In the genomic region with DNA sequence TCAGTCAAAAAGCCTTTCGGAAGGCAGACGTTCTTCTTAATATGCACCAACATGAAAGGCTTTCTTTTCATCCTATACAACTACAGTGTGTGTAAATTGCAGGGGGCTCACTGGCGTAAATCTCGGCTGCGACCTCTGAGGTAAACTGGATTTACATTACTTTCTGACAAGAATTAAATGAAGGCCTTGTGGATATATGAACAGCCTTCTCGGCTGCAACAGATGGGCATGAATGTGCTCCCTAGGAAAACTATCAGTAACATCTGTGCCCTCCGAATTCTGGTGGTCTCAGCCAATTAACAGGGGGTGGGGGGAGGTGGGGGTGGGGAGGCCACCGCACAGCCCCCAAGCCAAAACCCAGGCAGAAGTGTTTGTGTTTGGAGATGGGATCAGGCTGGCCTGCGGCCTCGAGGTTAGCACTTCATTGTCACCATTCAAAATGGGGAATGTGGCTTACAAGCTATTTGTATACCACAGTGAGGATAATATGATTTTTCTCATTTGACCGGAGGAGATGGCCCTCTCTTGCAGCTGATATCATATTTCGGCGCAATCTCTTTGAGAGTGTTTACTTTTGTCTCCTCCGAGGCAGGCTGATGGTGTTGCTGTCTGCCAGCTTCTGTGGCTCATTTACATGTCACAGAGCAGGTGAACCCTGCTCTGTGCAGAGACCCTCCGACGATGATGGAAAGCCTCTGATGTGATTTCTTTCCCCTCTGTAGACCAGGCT, we compare ENCODE assay signal across 15 mouse cellular contexts. TPM values are rescaled to one million over a fixed set of nuclear protein-coding genes. Genes with fewer than 3 reads are reported as not detected.
A peak's percentile ranks its signal among the peaks of the same experiment; 100 is the strongest.
DNase-seq lines count a peak whose midpoint lies in the region; ATAC-seq and TF ChIP-seq lines count a peak whose summit lies in the region.
"Had no signal": no experiment of that assay in that cellular context is flagged by ENCODE, and none has a peak within 500 bp of the region (broad histone marks: within the 10 kb centered on the region; RNA-seq: fewer than 3 reads in every experiment).

No protein-coding gene starts in this region.

- H3K4me2 ChIP-seq in limb, embryonic 13.5 days (replicated peaks): no peak overlapping the region
- H3K4me2 ChIP-seq in forebrain, embryonic 15.5 days (replicated peaks): 0 out of 2 replicates have a peak overlapping the region, but pooled peaks have one; percentile 2
- H3K4me2 ChIP-seq in midbrain, embryonic 12.5 days (replicated peaks): peak overlapping the region; percentile 27
- H3K4me2 ChIP-seq: limb, embryonic 12.5 days; lung, embryonic 15.5 days had no signal

- TF ChIP-seq POLR2A in thymus, adult 2 months (IDR thresholded peaks at IDR 0.05; ENCODE audit: control insufficient read depth, extremely low read depth, insufficient read depth, low read length, poor library complexity): no peak

- no peak overlapping the region for H3K27ac ChIP-seq in limb, embryonic 13.5 days
- H3K27ac ChIP-seq in limb, embryonic 10.5 days: no peak overlapping the region
- H3K27ac ChIP-seq in forebrain, embryonic 15.5 days (replicated peaks): peak overlapping the region; percentile 80
- H3K27ac ChIP-seq in midbrain, embryonic 12.5 days (replicated peaks): peak overlapping the region; percentile 68
- no peak overlapping the region for H3K27ac ChIP-seq in thymus, adult 2 months (ENCODE audit: control insufficient read depth, insufficient read depth, low read length)
- H3K27ac ChIP-seq: limb, embryonic 12.5 days; lung, embryonic 15.5 days had no signal

- ATAC-seq in limb, embryonic 13.5 days (ENCODE audit: low FRiP score, low read depth): no peak
- peak; percentile 30 for ATAC-seq in forebrain, embryonic 15.5 days (replicated peaks)
- ATAC-seq in midbrain, embryonic 12.5 days (ENCODE audit: low FRiP score, low read depth): peak; percentile 28

- H3K27me3 ChIP-seq in limb, embryonic 13.5 days: peaks cover 70% of the 10 kb centered on the region
- peaks cover 74% of the 10 kb centered on the region for H3K27me3 ChIP-seq in limb, embryonic 10.5 days (ENCODE audit: low read depth, poor library complexity, severe bottlenecking)
- H3K27me3 ChIP-seq in forebrain, embryonic 15.5 days: peaks cover 9% of the 10 kb centered on the region; the same call in 1 of the 2 replicates
- peaks cover 63% of the 10 kb centered on the region for H3K27me3 ChIP-seq in midbrain, embryonic 12.5 days
- H3K27me3 ChIP-seq in thymus, adult 2 months (ENCODE audit: control insufficient read depth, insufficient read depth, low read length): no peaks in the 10 kb centered on the region

- peaks cover 7% of the 10 kb centered on the region; the same call in 1 of the 2 replicates for H3K4me1 ChIP-seq in limb, embryonic 13.5 days
- peaks cover 30% of the 10 kb centered on the region for H3K4me1 ChIP-seq in limb, embryonic 10.5 days
- H3K4me1 ChIP-seq in forebrain, embryonic 15.5 days: peaks cover 43% of the 10 kb centered on the region
- peaks cover 57% of the 10 kb centered on the region for H3K4me1 ChIP-seq in midbrain, embryonic 12.5 days
- 0 out of 2 replicates have a peak, but pooled peaks cover 4% of the 10 kb centered on the region for H3K4me1 ChIP-seq in thymus, adult 2 months (replicated peaks; ENCODE audit: control insufficient read depth, insufficient read depth, low read length)

- peak overlapping the region; percentile 25; the same call in 1 of the 2 replicates for H3K9ac ChIP-seq in limb, embryonic 13.5 days
- H3K9ac ChIP-seq in forebrain, embryonic 15.5 days (replicated peaks): no peak overlapping the region; the same call in 1 of the 2 replicates
- no peak overlapping the region for H3K9ac ChIP-seq in midbrain, embryonic 12.5 days (replicated peaks)
- H3K9ac ChIP-seq: limb, embryonic 12.5 days; lung, embryonic 15.5 days had no signal

- H3K36me3 ChIP-seq in limb, embryonic 13.5 days: no peaks in the 10 kb centered on the region
- no peaks in the 10 kb centered on the region for H3K36me3 ChIP-seq in limb, embryonic 10.5 days
- no peaks in the 10 kb centered on the region for H3K36me3 ChIP-seq in forebrain, embryonic 15.5 days
- H3K36me3 ChIP-seq in midbrain, embryonic 12.5 days: no peaks in the 10 kb centered on the region
- no peaks in the 10 kb centered on the region for H3K36me3 ChIP-seq in thymus, adult 2 months (ENCODE audit: control insufficient read depth, insufficient read depth, low read length)
- H3K36me3 ChIP-seq: limb, embryonic 12.5 days; lung, embryonic 15.5 days had no signal

- peaks cover 3% of the 10 kb centered on the region; the same call in 1 of the 2 replicates for H3K9me3 ChIP-seq in limb, embryonic 13.5 days
- H3K9me3 ChIP-seq in limb, embryonic 10.5 days (replicated peaks): no peaks in the 10 kb centered on the region
- no peaks in the 10 kb centered on the region for H3K9me3 ChIP-seq in forebrain, embryonic 15.5 days
- H3K9me3 ChIP-seq in midbrain, embryonic 12.5 days: no peaks in the 10 kb centered on the region
- H3K9me3 ChIP-seq: lung, embryonic 15.5 days had no signal

- no peak overlapping the region for H3K4me3 ChIP-seq in limb, embryonic 13.5 days
- H3K4me3 ChIP-seq in limb, embryonic 10.5 days: no peak overlapping the region
- H3K4me3 ChIP-seq in forebrain, embryonic 15.5 days: no peak overlapping the region
- no peak overlapping the region for H3K4me3 ChIP-seq in midbrain, embryonic 12.5 days
- no peak overlapping the region for H3K4me3 ChIP-seq in thymus, adult 2 months (ENCODE audit: control insufficient read depth, insufficient read depth, low read length)
- H3K4me3 ChIP-seq: erythroblast, embryonic 14.5 days; limb, embryonic 12.5 days; lung, embryonic 15.5 days had no signal

- no peak for TF ChIP-seq CTCF in thymus, adult 2 months (IDR thresholded peaks at IDR 0.05; ENCODE audit: borderline replicate concordance, control insufficient read depth, extremely low read depth, insufficient read depth, low read length, poor library complexity)

- 10% methylated on average over 16 of the region's 16 CpGs for WGBS in limb, embryonic 13.5 days
- 11% methylated on average over 16 of the region's 16 CpGs for WGBS in limb, embryonic 10.5 days
- 7% methylated on average over 16 of the region's 16 CpGs for WGBS in forebrain, embryonic 15.5 days
- 7% methylated on average over 16 of the region's 16 CpGs for WGBS in midbrain, embryonic 12.5 days
- 87% methylated on average over 16 of the region's 16 CpGs for WGBS in thymus, adult 2 months

- no peak for DNase-seq in limb, embryonic 10.5 days (ENCODE audit: low spot score)
- DNase-seq in layer of hippocampus, adult 18-20 months (ENCODE audit: low spot score in 2 of 2): no peak
- no peak for DNase-seq in spleen, postnatal 4 days (ENCODE audit: low spot score in 2 of 2)
- DNase-seq in frontal cortex, postnatal 25 days (ENCODE audit: low spot score in 2 of 2): no peak
- DNase-seq in thymus, adult 2 months: no peak
- DNase-seq: cerebellum, adult 8-10 months; gastrocnemius, postnatal 36 days; kidney, adult 8-10 months had no signal

RNA-seq across cellular contexts. Expression of a gene that starts 34.3 kb away (rescaled TPM):
- 0.80 and 1.4 TPM in 2 replicates for polyA plus RNA-seq in limb, embryonic 13.5 days (2015; fragmentation: Nextera tagmentation; extraction: Ambion mirVana)
- 0.30 TPM in 2 replicates for polyA plus RNA-seq in limb, embryonic 10.5 days (2016; fragmentation: Nextera tagmentation; extraction: Ambion mirVana)
- 0.78 and 1.0 TPM in 2 replicates for polyA plus RNA-seq in forebrain, embryonic 15.5 days (2015; fragmentation: Nextera tagmentation; extraction: Ambion mirVana)
- 1.0 and 1.4 TPM in 2 replicates for polyA plus RNA-seq in midbrain, embryonic 12.5 days (2016; fragmentation: Nextera tagmentation; extraction: Ambion mirVana)
- total RNA-seq in layer of hippocampus, adult 18-20 months (2021): 1 to 10 TPM; 8.8 to 9.3 TPM
- 1.7 and 1.8 TPM in 2 replicates for polyA plus RNA-seq in thymus, adult 2 months (2012; rRNA removed)
- polyA plus RNA-seq: erythroblast, embryonic 14.5 days had no signal

RNA-seq across cellular contexts. Expression of a gene that starts 43.5 kb away (rescaled TPM):
- polyA plus RNA-seq in limb, embryonic 13.5 days (2015; fragmentation: Nextera tagmentation; extraction: Ambion mirVana): 3.4 TPM in 2 replicates
- 1.2 and 1.7 TPM in 2 replicates for polyA plus RNA-seq in limb, embryonic 10.5 days (2016; fragmentation: Nextera tagmentation; extraction: Ambion mirVana)
- 4.8 and 5.5 TPM in 2 replicates for polyA plus RNA-seq in forebrain, embryonic 15.5 days (2015; fragmentation: Nextera tagmentation; extraction: Ambion mirVana)
- 3.4 and 5.5 TPM in 2 replicates for polyA plus RNA-seq in midbrain, embryonic 12.5 days (2016; fragmentation: Nextera tagmentation; extraction: Ambion mirVana)
- 1 to 10 TPM; 8.7 to 8.9 TPM for total RNA-seq in layer of hippocampus, adult 18-20 months (2021)
- polyA plus RNA-seq in thymus, adult 2 months (2012; rRNA removed): 2.5 and 3.1 TPM in 2 replicates
- total RNA-seq: ES-E14 had no signal

Comparison
In these comparisons a context has a peak if more than half of its experiments do, and no peak if none do; other contexts are left out.
1. H3K27ac ChIP-seq: peak in forebrain, embryonic 15.5 days (single experiment) and midbrain, embryonic 12.5 days (single experiment); none in limb, embryonic 13.5 days (single experiment), limb, embryonic 10.5 days (single experiment) and thymus, adult 2 months (single experiment).